Mouse (Mus musculus) ovary, postnatal 10 days (tissue): ENCODE results near the gene Clmn.
"Not testable (repeated sequence)": the region's sequence is repeated elsewhere in the genome, so short reads cannot be mapped to it uniquely, and the experiment has no call there.

Experiments used
- DNase-seq: peaks from one replicate; pipeline ENCODE4 v3.0.0; 2022; ENCODE audit warnings: low spot score

Clmn gene

GRCm38 (mm10) chr12:104838462-104838861 lies 26.4 kb downstream of the Clmn start:
- DNase-seq = no peak

GRCm38 (mm10) chr12:104837957-104838401 lies 26.9 kb downstream of the Clmn start:
- DNase-seq = no peak

- no peak for DNase-seq
Measured at GRCm38 (mm10) chr12:104837111-104837837, 27.6 kb downstream of the Clmn start.

- DNase-seq = no peak
Measured at GRCm38 (mm10) chr12:104836230-104836629, 28.6 kb downstream of the Clmn start.

GRCm38 (mm10) chr12:104835369-104836094 lies 29.3 kb downstream of the Clmn start:
- DNase-seq = no peak

GRCm38 (mm10) chr12:104834772-104835171 lies 30.1 kb downstream of the Clmn start:
- no peak for DNase-seq

- no peak for DNase-seq
Measured at GRCm38 (mm10) chr12:104830666-104831435, 34.0 kb downstream of the Clmn start.

GRCm38 (mm10) chr12:104830283-104830639 lies 34.6 kb downstream of the Clmn start:
- no peak for DNase-seq

GRCm38 (mm10) chr12:104829596-104830282 lies 35.1 kb downstream of the Clmn start:
- DNase-seq = peak; percentile 46

GRCm38 (mm10) chr12:104828986-104829385 lies 35.9 kb downstream of the Clmn start:
- DNase-seq = not testable (repeated sequence)

- no peak for DNase-seq
Measured at GRCm38 (mm10) chr12:104827721-104828120, 37.2 kb downstream of the Clmn start.

GRCm38 (mm10) chr12:104824907-104825267 lies 40.0 kb downstream of the Clmn start:
- DNase-seq = no peak

- peak; percentile 75 for DNase-seq
Measured at GRCm38 (mm10) chr12:104824244-104824906, 40.5 kb downstream of the Clmn start.

- no peak for DNase-seq
Measured at GRCm38 (mm10) chr12:104823722-104824121, 41.2 kb downstream of the Clmn start.

GRCm38 (mm10) chr12:104822838-104823599 lies 41.9 kb downstream of the Clmn start:
- no peak for DNase-seq

GRCm38 (mm10) chr12:104822151-104822550 lies 42.7 kb downstream of the Clmn start:
- DNase-seq = no peak

- no peak for DNase-seq
Measured at GRCm38 (mm10) chr12:104820061-104820460, 44.8 kb downstream of the Clmn start.

GRCm38 (mm10) chr12:104819050-104819449 lies 45.8 kb downstream of the Clmn start:
- no peak for DNase-seq

GRCm38 (mm10) chr12:104818057-104818456 lies 46.8 kb downstream of the Clmn start:
- no peak for DNase-seq

GRCm38 (mm10) chr12:104817172-104817866 lies 47.6 kb downstream of the Clmn start:
- DNase-seq = no peak
